Mouse (Mus musculus) cerebellum, adult 11 months (tissue): ENCODE results near the gene 4930404N11Rik.
A peak's percentile ranks its signal among the peaks of the same experiment; 100 is the strongest.

Experiments
- DNase-seq: peaks from one replicate; pipeline ENCODE4 v3.0.0; 2022

4930404N11Rik gene

DNA sequence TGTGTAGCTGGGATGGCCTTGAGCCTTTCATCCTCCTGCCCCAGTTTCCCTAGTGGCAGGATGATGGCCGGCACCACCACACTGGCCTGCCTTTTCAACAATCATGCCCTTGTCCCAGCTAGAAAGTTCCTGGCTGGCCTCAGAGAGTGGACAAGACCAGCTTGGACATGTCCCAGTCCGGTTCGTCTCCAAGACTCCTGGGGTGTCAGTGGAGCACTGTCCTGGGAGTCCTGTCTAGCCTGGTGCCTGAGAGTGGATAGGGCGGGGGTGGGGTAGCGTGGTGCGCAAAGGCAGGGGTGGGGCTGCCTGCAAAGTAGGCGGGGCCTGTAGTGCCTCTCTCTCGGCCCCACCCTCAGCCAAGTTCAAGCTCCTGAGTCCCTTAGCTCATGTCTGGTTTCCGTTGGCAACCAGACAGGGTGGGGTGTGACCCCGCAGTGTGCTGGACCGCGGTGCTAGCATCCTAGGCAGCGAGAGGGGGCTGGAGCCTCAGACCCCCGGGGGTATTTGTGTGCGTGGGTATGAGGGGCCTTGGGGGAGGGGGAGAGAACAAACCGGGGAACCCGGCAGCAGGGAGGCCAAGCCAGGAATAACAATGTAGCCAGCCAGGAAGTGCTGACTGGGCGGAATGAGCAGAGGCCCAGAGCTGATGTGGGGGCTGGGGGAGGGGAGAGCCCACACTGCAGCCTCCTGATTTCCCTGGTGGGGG, 36.1 kb upstream of the 4930404N11Rik start:
- DNase-seq = peak; percentile 61

DNA sequence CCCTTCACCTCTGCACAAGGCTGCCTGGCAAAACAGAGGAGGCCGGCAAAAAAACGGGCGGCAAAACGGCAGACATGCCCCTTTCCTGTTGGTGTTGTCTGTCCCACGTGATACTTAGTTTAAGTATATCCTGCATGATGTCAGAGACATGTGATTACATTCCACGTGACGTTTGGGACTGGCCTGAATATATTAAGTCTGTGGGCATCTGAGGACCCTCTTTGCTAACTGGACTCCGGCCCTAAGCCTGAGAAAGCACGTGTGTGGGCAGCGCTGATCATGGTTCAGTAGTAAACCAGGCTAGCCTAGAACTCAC, 35.5 kb upstream of the 4930404N11Rik start:
- DNase-seq = no peak

DNA sequence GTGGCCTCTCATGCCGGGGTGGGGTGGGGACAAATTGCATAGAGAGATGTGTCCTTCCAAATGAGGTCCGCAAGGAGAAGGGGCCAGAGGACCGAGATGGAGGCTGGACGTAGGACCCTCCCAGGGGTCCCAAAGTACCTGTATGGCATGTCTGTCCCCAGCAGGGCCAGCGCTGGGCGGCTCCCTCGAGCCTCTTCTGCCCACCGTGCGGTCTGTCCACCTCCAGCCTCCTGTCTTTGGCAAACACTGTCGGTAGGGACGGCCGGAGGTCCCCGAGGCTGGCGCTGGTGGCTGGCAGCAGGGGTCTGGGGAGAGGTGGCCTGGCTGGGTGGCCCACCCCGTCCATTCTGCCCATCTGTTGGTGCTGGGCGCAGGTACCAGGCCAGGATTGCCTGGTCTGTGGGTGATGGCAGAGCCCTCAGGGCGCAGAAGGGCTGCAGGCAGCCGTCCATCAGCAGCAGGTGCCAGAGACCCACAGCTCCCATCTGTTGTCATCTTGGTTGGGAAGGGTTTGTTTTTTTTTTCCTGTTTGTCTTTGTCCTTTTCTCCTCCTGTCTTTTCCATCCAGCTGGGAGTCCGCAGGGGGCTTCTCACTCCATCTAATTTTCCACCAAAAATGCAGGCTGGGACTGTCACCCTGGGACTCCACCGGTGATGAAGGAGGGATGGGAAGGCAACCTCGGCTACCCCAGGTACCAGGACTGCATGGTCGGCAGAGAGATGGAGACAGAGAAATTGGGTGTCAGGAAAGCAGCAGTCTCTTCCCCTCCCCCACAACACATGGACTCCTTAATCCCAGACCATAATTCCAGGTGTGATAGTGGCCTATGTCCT, 35.0 kb upstream of the 4930404N11Rik start:
- peak; percentile 88 for DNase-seq

DNA sequence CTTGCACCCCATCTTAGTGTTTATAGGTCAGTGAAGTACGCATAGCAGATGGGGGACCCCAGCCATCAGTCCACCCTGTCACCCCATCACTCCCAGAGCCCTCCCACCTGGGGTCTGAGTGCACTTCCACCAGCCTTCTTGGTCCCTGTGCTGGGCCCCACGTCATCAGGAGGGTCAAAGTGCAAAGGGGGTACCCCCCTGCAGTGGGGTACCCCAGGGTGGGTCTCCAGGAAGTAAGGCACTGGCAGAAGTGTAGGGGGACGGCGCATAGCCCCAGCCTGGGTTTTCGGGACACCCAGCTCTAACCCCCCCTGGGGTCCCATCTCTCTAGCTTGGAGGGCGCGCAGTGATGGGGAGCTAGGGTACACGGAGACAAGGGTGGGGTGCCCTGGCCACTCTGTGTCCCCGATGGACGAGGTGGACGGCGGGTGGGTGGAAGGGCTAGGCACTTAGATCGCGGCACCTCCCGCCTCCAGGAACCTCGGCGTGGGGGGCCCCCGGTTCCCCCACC, 34.2 kb upstream of the 4930404N11Rik start:
- DNase-seq = no peak

DNA sequence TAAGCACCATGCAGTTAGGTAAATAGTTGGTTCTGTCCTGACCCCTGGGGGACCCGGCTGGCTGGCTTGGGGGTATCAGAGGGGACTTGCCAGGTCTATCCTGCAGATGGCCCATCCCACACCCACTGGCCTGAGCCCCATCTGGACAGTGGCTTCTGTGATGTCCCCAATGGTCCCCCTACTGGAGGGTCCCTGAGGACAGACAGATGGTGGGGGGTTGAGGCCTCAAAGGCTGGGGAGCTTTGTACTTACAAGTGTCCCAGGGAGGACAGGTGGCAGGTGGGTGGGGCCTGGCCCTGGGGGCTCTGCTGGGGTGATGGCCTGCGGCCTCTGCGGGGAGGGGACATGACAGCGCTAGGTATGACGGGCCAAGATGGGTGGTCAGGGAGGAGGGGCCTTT, 33.7 kb upstream of the 4930404N11Rik start:
- DNase-seq = no peak

DNA sequence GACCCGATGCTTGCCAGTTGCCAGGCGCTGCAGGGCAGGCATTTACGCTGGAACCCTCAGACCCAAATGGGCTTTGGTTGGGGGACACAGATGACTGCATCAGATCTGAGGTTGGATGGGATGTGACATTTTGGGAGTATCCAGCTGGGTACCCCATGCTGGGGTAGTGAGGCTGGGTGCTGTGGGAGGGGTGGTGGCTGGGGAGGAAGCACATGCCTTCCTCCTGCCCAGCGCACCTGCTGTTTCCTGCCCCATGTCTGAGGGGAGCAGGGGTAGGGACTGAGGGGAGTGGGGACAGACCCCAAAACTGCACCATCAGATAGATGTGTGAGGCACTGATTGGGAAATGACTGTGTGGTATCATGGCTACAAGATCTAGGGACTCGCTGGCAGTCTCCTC, 31.1 kb upstream of the 4930404N11Rik start:
- no peak for DNase-seq

DNA sequence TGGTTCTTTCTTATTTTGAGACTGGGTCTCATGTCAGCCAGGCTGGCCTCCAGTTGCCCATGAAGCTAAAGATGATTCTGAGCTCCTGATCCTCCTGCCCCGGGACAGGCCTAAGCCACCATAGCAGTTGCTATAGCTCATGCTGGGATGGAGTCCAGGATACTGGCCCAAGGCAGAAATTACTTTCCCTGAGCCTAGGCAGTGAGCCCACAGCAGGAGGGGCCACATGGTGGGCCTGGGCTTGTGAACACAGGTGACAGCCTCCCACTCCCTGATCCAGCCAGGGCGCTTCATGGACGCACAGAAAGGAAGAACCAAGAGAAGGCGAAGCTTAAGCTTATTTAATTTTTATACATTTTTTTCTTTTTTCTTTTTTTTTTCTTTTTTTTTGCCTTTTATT, 30.2 kb upstream of the 4930404N11Rik start:
- DNase-seq = no peak

DNA sequence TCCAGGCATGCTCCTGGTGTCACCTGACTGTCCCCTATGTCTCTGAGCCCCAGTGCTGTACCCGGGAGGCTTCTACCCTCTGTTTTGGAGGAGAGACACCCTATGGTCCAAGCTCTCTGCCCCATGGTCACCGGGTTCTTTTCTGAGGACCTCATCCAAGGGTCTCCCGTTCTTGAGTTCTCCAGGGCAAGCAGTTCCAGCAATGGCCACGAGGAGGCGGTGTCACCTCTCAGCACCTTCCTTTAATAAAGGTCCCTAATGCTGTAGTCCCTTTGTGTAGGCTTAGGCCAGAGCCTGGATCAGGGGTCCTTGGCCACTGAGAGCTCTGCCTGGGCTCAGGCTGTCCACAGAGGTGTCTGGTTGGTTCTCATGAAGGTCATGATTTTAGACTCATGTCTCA, 29.5 kb upstream of the 4930404N11Rik start:
- peak; percentile 73 for DNase-seq

DNA sequence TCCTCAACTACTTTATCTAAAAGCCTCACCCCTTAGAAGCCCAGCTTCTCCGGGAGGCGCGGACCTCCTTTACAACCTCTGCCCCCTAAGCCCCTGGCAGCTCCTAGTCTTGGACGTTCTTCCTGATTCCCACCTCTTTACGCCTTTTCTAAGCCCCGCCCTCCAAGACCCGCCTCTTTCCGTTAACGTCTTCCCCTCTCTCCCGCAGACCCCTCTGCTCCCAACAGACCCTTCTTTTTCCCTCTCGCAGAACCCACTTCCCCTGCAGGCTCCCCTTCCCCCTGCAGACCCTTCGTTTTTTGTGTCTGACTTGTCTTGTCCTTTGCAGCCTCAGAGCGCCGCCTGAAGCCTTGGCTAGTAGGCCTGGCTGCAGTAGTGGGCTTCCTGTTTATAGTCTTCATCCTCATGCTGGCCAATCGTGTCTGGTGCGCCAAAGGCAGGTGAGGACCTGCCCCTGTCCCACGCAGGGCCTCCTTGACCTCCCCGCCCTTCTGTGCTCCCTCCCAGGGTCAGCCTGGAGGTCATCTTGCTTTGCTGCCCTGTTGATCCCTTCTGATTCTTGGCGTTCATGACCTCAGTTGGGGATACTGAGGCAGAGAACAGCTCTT, 27.9 kb upstream of the 4930404N11Rik start:
- DNase-seq = no peak

DNA sequence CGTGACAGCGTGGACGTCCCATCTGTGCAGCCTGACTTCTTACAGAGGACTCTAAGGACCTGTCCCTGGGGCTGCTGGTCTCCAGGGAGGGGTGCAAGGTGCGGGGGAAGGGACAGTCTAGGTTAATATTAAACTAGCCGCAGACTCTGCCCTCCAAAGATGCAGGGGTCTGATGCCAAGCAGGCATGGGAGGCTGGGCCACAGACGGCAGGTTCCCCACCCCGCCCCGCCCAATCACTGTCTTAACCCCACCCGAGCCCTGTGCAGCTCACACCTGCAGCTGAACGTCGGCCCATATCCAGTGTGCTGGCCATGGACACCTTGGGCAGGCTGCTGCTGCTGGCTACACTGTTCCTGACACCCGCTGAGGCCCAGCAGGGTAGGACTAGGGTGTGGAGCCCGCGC, 27.2 kb upstream of the 4930404N11Rik start, which contains the start of gene Smim24:
Gene Smim24 (plus strand): TSS at position 271 of the 405 bp plus-strand sequence.
- no peak for DNase-seq

DNA sequence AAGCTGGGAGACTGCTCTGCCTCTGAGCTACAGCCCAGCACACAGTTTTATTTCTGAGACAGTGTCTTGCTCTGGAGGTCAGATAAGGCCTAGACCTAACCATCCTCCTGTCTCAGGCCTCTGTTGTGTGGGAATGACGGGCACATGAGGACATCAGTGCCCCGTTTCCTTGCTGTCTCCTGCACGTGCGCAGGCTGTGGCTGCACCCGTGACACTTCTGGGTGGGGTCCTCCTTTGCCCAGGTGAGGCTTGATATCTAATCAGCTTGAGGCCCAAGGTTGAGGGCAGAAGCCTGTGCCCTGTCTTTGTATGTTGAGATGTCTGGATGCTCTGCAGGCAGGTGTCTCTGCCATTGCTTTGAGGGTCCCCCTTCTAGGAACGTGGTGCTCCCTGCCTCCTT, 26.7 kb upstream of the 4930404N11Rik start:
- DNase-seq = no peak

DNA sequence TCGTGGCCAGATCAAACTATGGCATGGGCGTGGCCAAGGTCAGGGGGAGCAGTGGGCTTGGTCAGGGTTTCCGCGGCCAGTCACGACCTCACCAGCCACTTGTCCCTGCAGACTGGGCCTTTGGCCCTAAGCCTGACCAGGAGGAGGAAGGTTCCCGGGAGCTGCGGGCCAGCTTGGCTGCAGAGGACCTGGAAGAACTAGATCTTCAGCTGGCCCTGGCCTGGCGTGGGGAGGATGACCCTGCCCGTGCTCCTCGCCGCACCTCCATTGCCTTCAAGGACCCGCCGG, 25.0 kb upstream of the 4930404N11Rik start:
- no peak for DNase-seq

DNA sequence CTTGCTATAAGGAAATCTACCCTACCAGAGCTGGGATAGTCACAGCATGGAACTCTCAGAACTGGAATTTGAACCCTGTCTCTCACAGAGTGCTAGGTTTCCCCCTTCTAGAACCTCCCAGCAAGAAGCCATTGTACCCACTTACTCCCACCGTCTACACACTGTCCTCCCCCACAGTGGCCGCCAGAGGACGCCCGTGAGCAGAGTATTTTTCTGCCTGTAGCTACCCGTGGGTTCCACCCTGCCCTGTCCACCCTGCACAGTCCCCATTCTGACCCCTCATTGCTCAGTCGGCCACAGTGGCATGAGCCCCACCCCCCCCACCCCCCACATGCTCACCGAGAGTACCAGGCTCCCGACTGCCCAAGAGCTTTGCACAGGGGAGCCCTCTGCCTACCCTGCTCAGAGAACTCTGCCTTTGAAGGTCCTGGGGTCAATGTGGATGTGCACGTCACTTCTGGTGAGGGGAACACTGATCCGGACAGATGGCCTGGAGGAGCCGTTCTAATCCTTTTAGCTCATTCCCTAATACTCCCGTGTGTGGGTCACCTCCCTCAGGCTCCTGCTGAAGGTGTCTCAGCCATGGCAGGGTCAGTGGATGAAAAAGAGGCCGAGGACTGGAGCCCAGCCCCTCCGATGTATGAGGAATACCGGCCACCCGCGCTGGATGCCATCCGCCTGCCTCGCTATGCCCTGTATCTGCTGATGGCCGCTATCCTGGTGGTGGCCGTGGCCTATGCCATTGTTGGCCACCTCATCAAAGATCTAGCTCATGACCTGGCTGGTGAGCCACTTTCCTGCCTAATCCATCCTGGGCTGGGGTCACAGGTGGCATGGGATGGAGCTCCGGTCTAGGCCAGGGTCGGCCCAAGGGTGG, 24.4 kb upstream of the 4930404N11Rik start:
- DNase-seq = peak; percentile 74

DNA sequence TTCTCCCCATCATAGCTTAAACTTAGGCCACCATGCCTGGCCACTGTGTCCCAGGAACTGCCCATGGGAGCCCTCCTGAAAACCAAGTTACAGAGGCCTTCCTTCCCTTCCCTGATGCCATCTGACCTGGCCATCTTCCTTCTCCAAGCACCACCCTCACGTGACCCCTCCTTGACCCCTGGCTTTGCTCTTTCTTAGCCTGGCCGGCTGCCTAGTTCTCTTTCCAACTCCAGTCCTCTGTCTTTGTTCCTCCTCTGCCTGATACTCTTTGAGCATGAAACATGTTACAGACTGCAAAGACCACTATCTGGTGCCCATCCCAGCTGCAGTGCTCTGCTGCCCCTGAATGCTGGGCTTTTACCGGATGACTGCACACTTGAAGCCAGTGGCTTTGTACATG, 23.8 kb upstream of the 4930404N11Rik start:
- no peak for DNase-seq

DNA sequence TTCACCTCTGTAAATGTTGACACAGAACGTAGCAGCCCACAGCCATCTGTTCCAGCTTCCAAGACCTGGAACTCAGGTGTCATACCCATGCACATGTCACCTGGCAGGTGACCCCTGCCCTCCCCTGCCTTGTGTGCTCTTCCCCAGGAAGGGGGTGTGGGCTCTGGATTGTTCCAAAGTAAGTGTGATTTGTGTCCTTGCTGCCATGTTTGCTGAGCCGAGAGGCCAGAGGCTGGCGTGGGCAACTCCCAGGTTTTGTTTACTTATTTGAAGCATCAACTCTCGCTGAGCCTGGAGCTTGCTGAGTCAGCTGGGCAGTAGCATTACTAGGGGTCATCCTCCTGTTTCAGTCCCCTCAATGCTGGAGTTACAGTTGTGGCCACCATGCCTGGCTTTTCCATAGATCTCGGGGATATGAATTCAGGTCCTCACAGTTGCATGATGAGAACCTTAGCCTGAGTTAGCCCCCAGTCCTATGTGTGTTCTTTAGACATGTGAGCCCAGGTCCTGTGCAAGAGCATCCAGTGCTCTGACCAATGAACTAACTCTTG, 23.0 kb upstream of the 4930404N11Rik start, which contains the start of gene Gm48552:
Gene Gm48552 (plus strand): TSS at position 501 of the 551 bp plus-strand sequence.
- DNase-seq = no peak

DNA sequence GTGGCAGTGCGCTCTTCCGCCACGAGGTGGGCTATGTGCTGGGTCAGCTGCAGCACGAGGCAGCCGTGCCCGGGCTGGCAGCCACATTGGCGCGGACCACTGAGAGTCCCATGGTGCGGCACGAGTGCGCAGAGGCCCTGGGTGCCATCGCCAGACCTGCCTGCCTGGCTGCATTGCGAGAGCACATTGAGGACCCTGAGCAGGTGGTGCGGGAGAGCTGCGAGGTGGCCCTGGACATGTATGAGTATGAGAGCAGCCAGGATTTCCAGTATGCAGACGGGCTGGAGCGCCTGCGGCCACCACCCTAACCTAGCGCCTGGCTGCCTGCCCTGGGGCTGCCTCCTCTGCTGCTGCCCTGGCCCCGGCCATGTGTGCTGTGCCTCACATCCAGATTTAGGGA, 22.1 kb upstream of the 4930404N11Rik start:
- no peak for DNase-seq

DNA sequence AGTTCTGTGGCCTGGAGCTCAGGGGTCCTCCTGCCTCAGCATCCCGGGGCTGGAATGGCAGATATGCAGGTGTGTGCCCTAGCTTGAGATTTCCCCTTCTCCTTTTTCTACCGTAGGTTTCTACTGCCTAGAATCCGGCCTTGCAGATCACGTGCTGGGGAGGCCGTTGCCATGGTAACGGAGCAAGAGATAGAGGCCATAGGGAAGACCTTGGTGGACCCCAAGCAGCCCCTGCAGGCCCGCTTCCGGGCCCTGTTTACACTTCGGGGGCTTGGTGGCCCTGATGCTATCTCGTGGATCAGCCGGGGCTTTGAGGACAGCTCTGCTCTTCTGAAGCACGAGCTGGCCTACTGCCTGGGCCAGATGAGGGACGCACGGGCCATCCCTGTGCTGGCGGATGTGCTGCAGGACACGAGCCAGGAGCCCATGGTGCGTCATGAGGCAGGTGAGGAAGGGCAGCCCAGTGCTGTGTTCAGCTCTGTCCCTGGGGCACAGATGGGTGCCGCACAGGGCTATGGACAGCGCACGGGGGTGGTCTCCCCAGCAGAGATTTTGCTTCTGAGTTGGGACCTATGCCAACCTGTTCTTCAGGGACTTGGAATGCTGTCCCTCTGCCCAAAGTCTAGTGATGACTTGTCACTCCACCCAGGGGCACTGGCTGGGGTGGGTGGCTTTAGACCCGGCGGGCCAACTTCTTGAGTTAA, 20.1 kb upstream of the 4930404N11Rik start:
- no peak for DNase-seq

DNA sequence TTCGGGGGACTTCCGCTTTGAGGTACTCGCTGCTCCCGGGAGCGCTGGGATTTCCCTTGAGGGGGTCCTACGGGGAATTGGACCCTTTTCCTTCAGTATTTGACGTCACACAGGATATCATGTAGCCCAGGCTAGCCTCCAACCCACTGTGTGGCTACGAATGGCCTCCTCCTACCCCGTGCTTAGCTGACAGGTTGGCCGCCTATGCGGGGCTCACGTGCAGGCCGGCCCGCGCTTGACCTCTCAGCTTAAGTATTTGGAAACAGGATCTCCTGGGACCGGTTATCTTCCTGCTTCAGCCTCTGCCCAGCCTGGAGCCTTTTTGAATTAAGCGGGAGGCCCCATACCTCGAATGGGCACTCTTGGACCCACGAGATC, 19.0 kb upstream of the 4930404N11Rik start:
- DNase-seq = no peak

DNA sequence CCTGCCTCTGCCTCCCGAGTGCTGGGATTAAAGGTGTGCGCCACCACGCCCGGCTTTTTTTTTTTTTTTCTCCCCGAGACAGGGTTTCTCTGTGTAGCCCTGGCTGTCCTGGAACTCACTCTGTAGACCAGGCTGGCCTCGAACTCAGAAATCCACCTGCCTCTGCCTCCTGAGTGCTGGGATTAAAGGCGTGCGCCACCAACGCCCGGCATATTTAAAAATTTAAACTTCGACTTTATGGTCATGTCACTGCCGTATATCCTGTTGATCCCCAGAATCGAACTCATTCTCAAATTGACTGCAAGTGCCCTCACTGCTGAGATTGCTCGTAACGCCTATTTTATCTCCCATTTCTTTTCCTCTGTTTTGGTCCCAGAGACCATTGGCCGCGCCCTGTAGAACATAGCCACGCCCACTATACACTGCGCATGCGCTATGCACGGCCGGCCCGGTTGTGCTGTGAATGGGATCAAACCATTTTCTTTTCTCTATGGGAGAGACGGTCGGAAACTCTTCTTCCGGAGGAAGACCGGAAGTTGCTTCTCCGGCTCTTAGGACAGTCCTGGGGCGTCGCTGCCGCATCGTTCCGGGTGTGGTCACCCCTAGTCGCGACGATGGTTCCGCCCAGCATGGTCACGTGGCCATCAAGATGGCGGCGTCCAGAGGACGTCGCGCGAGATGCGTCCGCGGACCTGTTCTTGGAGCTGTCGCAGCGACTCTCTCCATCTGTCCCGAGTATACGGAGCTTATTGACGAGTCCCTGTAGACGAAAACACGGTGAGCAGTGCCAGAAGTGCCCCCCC, 18.4 kb upstream of the 4930404N11Rik start, which contains the start of the genes Dohh and Gm48551:
Gene Dohh (plus strand): TSS at position 627 of the 803 bp plus-strand sequence.
Gene Gm48551 (plus strand): TSS at position 665 of the 803 bp plus-strand sequence.
- peak; percentile 99 for DNase-seq

DNA sequence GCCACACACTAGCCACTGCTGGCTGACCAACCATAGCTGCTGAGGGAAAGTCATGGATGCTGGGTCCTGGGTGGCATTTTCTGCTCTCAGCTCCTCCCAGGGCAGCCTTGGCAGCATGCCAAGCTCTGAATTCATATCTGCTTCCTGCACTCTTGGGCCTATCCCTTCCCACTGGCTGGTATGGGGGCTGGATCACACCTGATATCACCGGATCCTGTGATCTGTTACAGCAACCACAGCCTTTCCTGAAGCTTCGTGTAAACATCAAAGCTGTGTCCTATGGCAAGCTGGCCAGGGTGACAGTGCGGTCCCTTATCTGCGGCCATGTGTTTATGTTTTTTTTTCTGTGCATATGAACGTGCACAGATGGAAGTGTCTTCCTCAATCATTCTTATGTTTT, 16.4 kb upstream of the 4930404N11Rik start:
- no peak for DNase-seq
